Mouse (Mus musculus) spleen, adult 2 months (tissue): ENCODE data around the gene 1700069L16Rik.

Source experiments
- CTCF ChIP-seq: fragments of 200-500 bp; IDR thresholded peaks from 2 replicates; pipeline ENCODE4 v1.5.1; 2011; ENCODE audit warnings: mild to moderate bottlenecking, inconsistent platforms; ENCODE audit not compliant: insufficient read depth, insufficient read length, insufficient replicate concordance; ENCODE audit errors: extremely low read depth
- POLR2A ChIP-seq: fragments of 200-500 bp; IDR thresholded peaks from 2 replicates; pipeline ENCODE4 v1.6.1; 2011; ENCODE audit warnings: low read depth, low read length, inconsistent platforms

- TF ChIP-seq CTCF (no peak), POLR2A (no peak)
Observed at GRCm38 (mm10) chr5:113644520-113644919, 80.1 kb downstream of the 1700069L16Rik start.
